Mouse (Mus musculus): ENCODE measurements around the gene Aldh18a1. TPM values are rescaled to one million over a fixed set of nuclear protein-coding genes. Genes with fewer than 3 reads are reported as not detected.
"Not testable (repeated sequence)": the region's sequence is repeated elsewhere in the genome, so short reads cannot be mapped to it uniquely, and the experiment has no call there.

The Aldh18a1 gene
- polyA plus RNA-seq, 1 experiment from 2014 or later = 82.3 TPM

DNA sequence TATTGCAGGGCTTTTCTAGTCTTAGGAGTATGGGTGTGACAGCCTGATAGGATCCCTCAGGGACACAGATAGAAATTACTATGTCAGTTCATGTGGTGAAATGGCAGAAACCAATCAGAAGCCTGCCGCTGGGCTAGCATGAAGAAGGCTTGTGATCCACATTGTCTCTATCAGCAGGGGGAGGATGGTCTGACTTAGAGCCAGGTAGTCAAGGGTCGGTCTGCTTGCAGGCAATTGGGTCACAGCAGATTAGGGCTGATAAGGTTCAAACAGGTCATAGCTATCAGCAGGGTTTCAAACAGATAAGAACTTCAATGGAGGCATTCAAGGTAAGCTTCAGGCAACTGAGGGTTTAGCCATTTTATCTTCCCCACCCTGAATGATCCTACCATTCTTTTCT, 7.4 kb downstream of the Aldh18a1 start:
- Histone ChIP-seq H3K9me3 (replicated peaks) (no peaks in the 10 kb centered on the region), H3K4me2 (replicated peaks) (no peak overlapping the region), H3K27ac (no peak overlapping the region), H3K9ac (no peak overlapping the region), H3K27me3 (no peaks in the 10 kb centered on the region), H3K4me3 (no peak overlapping the region), H3K36me3 (peaks cover 85% of the 10 kb centered on the region), H3K4me1 (no peaks in the 10 kb centered on the region)
- WGBS = 89% methylated on average over 2 of the region's 2 CpGs
- ATAC-seq (ENCODE audit: low FRiP score) = no peak

DNA sequence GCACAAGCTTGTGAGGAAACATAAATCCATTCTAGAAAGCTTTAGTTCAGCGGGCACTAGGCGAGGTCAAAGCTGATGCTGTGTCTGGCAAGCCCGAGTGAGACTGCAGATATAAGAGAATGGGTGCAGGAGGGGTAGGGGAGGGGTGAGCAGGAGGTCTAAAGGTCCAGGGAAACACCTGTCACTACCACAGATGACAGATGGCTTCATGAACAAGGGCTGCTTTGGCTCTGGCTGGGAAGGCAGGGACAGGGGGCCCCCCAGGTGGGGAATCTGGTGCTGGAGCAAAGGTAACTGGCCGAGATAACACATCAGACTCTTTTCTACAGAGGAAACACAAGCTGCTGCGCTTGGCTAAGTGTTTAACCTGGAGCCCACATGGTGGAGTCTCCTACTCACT, 12.8 kb downstream of the Aldh18a1 start:
- no peak overlapping the region for H3K27ac ChIP-seq
- H3K4me2 ChIP-seq (replicated peaks) = no peak overlapping the region
- H3K9ac ChIP-seq = no peak overlapping the region
- no peaks in the 10 kb centered on the region for H3K4me1 ChIP-seq
- peaks cover 8% of the 10 kb centered on the region for H3K9me3 ChIP-seq (replicated peaks)
- no peak for ATAC-seq (ENCODE audit: low FRiP score)
- H3K4me3 ChIP-seq = no peak overlapping the region
- no peaks in the 10 kb centered on the region for H3K27me3 ChIP-seq
- WGBS = 83% methylated on average over 5 of the region's 5 CpGs
- H3K36me3 ChIP-seq = peaks cover 97% of the 10 kb centered on the region

DNA sequence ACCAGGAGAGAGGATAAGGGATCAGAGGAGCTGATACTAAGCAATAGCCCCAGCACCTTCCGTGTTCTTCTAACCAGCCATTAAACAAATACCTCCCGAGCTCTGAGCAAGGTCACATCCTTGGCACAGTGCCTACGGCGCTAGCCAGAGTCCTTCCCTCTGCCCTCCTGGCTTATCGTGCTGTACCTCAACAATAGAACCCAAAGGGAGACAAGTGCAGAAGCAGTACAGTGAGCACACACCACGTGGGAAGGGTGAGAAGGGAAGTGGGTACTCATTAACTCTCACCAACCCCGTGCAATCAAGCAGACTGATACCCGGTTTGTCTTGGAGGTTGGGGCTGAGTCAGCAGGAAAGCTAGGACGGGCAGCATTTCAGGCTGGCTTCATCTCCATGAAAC, 17.5 kb downstream of the Aldh18a1 start:
- Histone ChIP-seq H3K4me2 (replicated peaks) (no peak overlapping the region), H3K4me1 (no peaks in the 10 kb centered on the region), H3K4me3 (no peak overlapping the region), H3K9me3 (replicated peaks) (peaks cover 15% of the 10 kb centered on the region), H3K36me3 (peaks cover 98% of the 10 kb centered on the region), H3K27me3 (no peaks in the 10 kb centered on the region), H3K27ac (no peak overlapping the region), H3K9ac (no peak overlapping the region)
- 94% methylated on average over 9 of the region's 9 CpGs for WGBS
- no peak for ATAC-seq (ENCODE audit: low FRiP score)

DNA sequence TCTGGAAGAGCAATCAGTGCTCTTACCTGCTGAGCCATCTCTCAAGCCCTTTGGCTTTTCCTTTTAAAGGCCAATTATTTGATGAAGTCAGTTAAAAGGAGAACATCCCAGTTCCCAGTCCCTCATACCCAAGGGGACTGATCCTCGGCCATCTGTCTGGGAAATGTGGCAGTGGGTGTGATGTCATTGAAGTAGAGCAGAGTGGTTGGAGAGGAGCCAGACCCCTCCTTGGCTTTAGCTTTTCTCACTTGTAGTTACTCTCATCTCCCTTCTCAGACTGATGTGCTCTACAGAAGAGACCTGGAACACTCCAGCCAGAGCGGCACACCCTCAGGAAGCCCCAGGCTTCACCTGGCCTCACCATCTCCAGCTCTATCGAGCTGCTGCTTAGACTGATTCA, 20.6 kb downstream of the Aldh18a1 start:
- Histone ChIP-seq H3K9me3 (replicated peaks) (peaks cover 15% of the 10 kb centered on the region), H3K27me3 (no peaks in the 10 kb centered on the region), H3K27ac (no peak overlapping the region), H3K4me2 (replicated peaks) (no peak overlapping the region), H3K4me3 (no peak overlapping the region), H3K36me3 (peaks cover 96% of the 10 kb centered on the region), H3K4me1 (no peaks in the 10 kb centered on the region), H3K9ac (no peak overlapping the region)
- no peak for ATAC-seq (ENCODE audit: low FRiP score)
- WGBS = 96% methylated on average over 3 of the region's 3 CpGs

DNA sequence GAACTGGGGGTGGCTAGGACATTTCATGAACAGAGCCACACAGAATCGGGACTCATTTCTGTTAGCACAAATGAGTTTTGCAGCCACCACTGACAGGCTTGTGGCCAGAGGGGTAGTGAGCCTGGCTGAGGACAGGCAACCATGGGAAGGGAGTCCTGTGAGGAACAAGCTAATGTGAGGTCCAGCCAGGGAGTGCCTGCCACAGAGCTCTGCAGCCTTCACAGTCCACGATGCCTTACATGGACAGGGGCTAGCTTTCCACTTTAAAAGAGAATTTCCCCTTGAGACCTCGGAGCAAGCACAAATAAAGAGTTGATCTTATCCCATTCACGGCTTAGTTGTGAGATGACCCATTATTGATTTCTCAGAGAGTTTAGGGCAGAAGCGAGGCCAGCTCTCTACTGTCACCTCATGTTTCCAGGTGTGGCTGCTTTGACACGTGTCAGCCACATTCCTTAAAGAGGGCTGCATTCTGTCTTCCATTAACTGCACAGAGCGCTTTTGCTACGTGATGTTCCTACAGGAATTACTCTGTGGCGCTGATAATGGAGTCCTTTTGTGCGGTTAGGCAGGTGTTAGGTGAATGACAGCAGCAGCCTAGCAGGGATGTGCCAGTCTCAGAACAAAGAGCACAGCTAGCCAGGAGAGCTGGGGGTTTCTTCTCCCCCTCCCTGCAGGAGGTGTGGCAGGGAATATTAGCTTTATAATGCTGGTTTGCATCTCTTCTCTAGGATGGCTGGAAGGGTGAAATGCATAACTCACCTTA, 24.2 kb downstream of the Aldh18a1 start:
- WGBS = 89% methylated on average over 10 of the region's 10 CpGs

DNA sequence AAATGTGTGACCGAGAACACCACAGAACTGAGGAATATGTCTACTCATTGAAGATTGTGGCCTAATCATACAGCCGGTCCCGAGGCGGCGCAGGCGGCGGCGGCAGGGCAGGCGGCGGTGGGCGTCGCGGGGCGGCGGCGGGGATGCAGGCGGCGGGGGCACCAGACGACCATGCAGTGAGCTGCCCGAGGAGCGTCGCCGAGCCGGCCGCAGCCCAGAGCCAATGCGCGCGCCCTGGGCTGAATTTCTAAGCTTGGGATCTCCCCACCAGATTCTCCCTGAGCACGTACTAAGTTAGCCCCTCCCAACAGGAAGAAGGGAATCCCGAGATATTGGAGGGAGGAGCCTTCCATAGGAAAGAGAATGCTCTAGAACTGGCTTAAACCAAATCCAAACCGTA, 26.7 kb downstream of the Aldh18a1 start:
- not testable (repeated sequence) for H3K4me2 ChIP-seq (replicated peaks); H3K27me3 ChIP-seq; H3K4me3 ChIP-seq; H3K27ac ChIP-seq; ATAC-seq (ENCODE audit: low FRiP score); H3K4me1 ChIP-seq; H3K9ac ChIP-seq; H3K9me3 ChIP-seq (replicated peaks)
- 58% methylated on average over 12 of the region's 31 CpGs for WGBS
- peaks cover 66% of the 10 kb centered on the region for H3K36me3 ChIP-seq

More for the DNA sequence above, 24.2 kb downstream of the Aldh18a1 start:
- ATAC-seq (ENCODE audit: low FRiP score) = no peak
- Histone ChIP-seq H3K9me3 (replicated peaks) (no peaks in the 10 kb centered on the region), H3K27me3 (no peaks in the 10 kb centered on the region), H3K36me3 (peaks cover 73% of the 10 kb centered on the region), H3K27ac (no peak overlapping the region), H3K9ac (no peak overlapping the region), H3K4me3 (no peak overlapping the region), H3K4me1 (no peaks in the 10 kb centered on the region), H3K4me2 (replicated peaks) (no peak overlapping the region)

DNA sequence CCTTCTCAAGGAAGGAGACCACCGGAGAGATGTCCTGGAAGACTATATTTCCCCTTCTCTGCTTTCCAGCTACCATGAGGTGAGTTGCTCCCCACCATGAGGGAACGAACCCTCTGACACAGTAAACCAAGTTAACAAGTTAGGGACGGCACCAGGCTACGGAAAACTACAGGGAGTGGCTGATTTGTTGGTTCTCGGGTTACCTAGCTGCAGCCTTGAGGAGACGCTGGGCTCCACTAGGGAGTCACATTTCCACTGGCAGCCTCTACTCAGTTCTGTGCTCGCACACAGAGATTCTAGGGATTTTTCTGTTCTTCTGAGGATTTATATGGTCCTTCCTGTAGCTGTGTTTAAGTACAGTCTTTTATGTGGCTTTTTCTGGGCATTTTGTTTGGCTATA, 32.2 kb downstream of the Aldh18a1 start:
- Histone ChIP-seq H3K4me2 (replicated peaks) (no peak overlapping the region), H3K27me3 (no peaks in the 10 kb centered on the region), H3K9me3 (replicated peaks) (no peaks in the 10 kb centered on the region), H3K27ac (no peak overlapping the region), H3K36me3 (peaks cover 73% of the 10 kb centered on the region), H3K4me3 (no peak overlapping the region), H3K4me1 (no peaks in the 10 kb centered on the region), H3K9ac (no peak overlapping the region)
- WGBS = 78% methylated on average over 7 of the region's 7 CpGs
- ATAC-seq (ENCODE audit: low FRiP score) = no peak

DNA sequence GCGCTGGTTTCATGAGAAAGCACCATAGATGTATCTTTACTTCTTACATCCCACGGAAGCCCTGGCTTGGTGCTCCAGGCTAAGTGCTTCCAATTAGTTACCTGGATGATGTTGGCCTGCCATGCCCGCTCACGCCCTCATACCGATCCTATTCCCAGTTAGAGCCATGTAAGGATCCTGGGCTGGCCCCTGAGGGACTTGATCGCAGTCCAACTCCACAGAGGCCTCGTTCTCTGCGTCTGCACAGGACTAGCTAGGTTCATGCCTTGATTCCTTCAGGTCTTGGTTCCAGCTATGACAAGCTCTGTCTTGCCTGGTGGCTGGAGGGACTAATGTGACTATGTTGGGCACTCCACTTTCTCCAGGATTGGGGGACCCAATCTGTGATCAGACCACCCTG, 33.1 kb downstream of the Aldh18a1 start:
- H3K27ac ChIP-seq = no peak overlapping the region
- WGBS = 95% methylated on average over 8 of the region's 8 CpGs
- H3K36me3 ChIP-seq = peaks cover 81% of the 10 kb centered on the region
- no peak for ATAC-seq (ENCODE audit: low FRiP score)
- H3K27me3 ChIP-seq = no peaks in the 10 kb centered on the region
- H3K9me3 ChIP-seq (replicated peaks) = no peaks in the 10 kb centered on the region
- no peak overlapping the region for H3K4me2 ChIP-seq (replicated peaks)
- H3K9ac ChIP-seq = no peak overlapping the region
- H3K4me3 ChIP-seq = no peak overlapping the region
- H3K4me1 ChIP-seq = no peaks in the 10 kb centered on the region

DNA sequence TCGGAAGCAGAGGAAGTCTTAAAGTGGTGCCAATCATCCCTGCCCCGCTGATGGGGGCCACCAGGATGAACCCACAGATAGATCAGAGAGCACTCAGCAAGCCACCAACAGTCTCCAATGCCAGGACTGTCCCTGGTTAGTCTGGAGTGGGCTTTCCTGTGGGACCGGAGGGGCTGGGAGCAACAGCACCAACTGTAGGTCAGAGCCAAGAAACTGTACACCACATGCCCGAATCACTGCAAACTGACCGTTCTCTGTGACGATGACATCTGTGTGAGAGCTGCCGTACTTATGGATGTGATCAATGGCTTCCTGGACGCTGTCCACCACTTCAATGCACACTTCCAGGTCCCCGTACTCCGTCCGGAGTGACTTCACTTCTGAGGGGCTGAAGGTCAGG, 33.9 kb downstream of the Aldh18a1 start:
- Histone ChIP-seq H3K9ac (no peak overlapping the region), H3K27ac (no peak overlapping the region), H3K4me1 (no peaks in the 10 kb centered on the region), H3K9me3 (replicated peaks) (no peaks in the 10 kb centered on the region), H3K27me3 (no peaks in the 10 kb centered on the region), H3K36me3 (peaks cover 87% of the 10 kb centered on the region), H3K4me3 (no peak overlapping the region), H3K4me2 (replicated peaks) (no peak overlapping the region)
- no peak for ATAC-seq (ENCODE audit: low FRiP score)
- WGBS = 94% methylated on average over 11 of the region's 11 CpGs

DNA sequence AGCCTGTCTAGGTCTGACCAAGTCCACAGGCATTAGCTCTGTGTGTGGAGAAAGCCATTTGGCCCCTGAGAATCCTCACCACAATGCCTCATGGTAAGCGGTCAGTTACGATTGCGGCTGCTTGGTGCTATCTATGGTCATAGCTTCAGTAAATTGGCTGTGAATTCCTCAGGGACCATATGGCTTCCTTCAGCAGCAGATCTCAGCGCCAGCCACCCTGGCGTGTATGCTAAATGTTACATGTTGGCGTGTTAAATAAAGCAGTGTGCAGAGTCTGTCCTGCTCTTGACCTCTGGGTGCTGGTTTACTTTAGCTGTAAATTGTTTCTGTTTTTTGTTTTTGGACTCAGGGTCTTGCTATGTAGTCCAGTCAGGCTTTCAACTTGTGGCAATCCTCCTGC, 34.4 kb downstream of the Aldh18a1 start:
- 94% methylated on average over 6 of the region's 6 CpGs for WGBS
- H3K9me3 ChIP-seq (replicated peaks) = no peaks in the 10 kb centered on the region
- H3K27me3 ChIP-seq = no peaks in the 10 kb centered on the region
- H3K4me3 ChIP-seq = no peak overlapping the region
- no peak overlapping the region for H3K9ac ChIP-seq
- no peak overlapping the region for H3K4me2 ChIP-seq (replicated peaks)
- no peak for ATAC-seq (ENCODE audit: low FRiP score)
- peaks cover 87% of the 10 kb centered on the region for H3K36me3 ChIP-seq
- no peak overlapping the region for H3K27ac ChIP-seq
- no peaks in the 10 kb centered on the region for H3K4me1 ChIP-seq

DNA sequence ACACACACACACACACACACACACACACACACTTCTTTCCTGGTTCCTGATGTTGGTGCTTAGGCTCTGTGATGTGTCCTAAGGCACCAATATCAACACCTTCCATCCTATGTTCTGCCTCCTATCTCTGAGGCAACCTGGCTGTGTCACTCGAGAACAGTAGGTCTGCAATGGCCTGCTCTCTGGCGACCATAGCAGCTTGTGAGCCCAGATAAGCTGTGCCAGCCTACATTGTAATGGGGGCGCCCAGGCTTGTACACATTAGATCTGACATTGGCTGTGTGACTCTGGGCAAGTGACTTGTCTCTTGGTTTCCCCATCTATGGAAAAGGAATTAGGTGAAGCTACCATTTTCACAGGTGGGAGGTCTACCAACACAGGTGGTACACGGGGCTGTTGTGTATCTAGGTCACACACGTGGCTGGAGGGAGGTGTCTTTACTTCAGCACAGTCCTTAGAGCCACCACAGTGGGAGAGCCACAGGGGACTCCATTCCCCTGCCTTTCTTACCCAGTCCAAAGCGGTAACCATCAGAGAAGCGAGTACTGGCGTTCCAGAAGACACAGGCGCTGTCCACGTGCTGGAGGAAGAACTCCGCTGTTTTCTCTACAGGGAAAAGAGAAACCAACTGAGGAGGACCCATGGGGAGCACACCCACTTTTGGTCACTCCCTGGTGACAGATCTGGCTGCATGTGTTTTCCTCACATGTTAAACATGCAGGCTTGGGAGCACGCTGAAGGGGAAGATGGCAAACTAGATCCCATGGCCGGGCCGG, 35.1 kb downstream of the Aldh18a1 start:
- Histone ChIP-seq H3K27ac (no peak overlapping the region), H3K9me3 (replicated peaks) (no peaks in the 10 kb centered on the region), H3K4me1 (no peaks in the 10 kb centered on the region), H3K4me3 (no peak overlapping the region), H3K4me2 (replicated peaks) (no peak overlapping the region), H3K36me3 (peaks cover 85% of the 10 kb centered on the region), H3K9ac (no peak overlapping the region), H3K27me3 (no peaks in the 10 kb centered on the region)
- 91% methylated on average over 14 of the region's 14 CpGs for WGBS
- ATAC-seq (ENCODE audit: low FRiP score) = no peak

DNA sequence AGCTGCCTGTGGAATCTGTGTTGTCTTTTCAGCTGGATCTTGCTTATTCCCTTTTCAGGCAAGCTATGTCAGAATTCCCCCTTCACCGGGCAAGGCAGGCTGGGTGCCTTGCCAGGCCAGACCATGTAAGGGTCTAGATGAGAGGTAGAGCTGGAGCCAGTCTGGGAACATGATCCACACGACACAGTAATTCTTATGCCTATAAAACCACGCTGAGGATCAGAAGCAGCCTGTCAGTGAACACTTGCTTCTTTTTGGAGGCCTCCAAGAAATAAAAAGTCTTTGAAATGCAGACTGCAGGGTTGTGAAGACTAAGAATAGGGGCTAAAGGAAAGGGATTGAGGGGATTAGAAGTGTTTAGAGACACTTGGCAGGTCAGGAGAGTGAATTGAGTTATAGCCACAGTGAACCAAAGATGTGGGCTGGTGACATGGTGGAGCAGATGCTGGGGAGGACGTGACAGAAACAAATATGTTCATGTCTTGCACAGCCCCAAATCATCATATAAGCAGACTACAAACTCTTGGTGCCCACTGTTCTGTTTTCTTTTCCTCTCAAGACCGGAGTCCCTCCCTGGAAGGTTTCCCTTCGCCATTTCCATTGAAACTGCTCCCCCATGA, 38.6 kb downstream of the Aldh18a1 start:
- peaks cover 49% of the 10 kb centered on the region for H3K36me3 ChIP-seq
- no peak overlapping the region for H3K27ac ChIP-seq
- 71% methylated on average over 6 of the region's 6 CpGs for WGBS
- no peak for ATAC-seq (ENCODE audit: low FRiP score)
- no peak overlapping the region for H3K9ac ChIP-seq
- H3K4me2 ChIP-seq (replicated peaks) = no peak overlapping the region
- H3K27me3 ChIP-seq = no peaks in the 10 kb centered on the region
- H3K4me3 ChIP-seq = no peak overlapping the region
- H3K9me3 ChIP-seq (replicated peaks) = no peaks in the 10 kb centered on the region
- no peaks in the 10 kb centered on the region for H3K4me1 ChIP-seq
